Mouse (Mus musculus): Measurements from ENCODE around the gene Slc25a44.
A peak's percentile ranks its signal among the peaks of the same experiment; 100 is the strongest.

Gene Slc25a44

DNA sequence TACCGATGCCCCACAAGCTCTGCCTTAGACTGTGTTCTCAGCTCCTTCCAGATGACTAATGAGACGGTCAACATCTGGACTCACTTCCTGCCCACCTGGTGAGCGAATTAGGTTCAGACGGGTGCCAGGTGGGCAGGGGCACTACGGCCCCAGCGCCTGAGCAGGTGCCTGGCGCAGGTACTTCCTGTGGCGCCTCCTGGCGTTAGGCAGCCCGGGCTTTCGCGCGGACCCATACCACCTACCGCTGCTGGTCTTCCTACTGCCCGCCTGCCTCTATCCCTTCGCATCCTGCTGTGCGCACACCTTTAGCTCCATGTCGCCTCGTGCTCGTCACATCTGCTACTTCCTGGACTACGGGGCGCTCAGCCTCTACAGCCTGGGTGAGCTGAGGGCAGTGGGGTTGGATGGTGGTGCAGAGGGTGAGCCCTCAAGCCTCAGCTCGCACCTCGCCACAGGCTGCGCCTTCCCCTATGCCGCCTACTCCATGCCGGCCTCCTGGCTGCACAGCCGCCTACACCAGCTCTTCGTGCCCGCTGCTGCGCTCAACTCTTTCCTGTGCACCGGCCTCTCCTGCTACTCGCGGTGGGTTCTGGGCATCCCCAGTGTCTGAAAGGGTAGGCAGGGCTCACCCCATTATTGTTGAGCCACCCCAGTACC is 59.1 kb downstream of the Slc25a44 start:
- no peak for DNase-seq

DNA sequence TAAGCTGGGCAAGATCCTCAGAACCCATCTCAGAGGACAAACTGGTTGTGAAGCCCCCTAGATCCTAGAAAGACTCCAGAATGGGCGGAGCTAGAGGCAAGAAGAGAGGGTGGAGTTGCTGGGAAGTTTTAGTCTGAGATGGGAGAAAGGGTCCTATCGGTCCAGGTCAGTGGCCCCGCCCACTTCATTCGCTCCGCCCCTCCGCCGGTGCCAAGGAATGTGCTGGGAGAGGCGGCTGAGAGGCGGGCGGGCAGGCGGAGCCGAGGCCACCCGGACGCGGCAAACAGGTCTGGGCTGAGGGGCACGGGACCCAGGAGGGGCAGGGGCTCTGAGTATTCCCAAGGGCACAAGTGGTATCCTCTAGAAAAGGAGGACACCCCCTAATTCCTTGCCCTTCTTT is 60.6 kb downstream of the Slc25a44 start, which contains the start of gene Paqr6:
Gene Paqr6 (plus strand): TSS at position 248 of the 400 bp plus-strand sequence.
- DNase-seq: peak; percentile 67

DNA sequence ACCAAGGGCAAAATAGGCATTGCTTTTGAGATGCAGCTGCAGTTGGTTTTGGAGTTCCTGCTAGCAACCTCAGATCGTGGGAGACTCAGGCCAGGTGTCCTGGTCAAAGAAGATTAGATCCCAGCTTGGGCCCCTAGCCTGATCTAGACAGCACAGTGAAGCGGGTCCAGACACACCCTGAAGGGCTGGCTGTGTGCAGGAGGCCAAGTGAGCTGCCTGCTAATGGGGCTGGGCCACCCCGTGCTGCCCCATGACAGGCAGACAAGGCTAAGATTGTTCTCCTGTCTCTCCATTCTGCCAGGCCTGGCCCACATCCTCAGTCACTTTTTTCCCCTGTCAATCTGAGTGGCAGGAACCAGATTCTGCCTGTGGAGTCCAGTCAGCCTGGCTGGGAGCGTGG is 61.2 kb downstream of the Slc25a44 start:
- no peak for DNase-seq

DNA sequence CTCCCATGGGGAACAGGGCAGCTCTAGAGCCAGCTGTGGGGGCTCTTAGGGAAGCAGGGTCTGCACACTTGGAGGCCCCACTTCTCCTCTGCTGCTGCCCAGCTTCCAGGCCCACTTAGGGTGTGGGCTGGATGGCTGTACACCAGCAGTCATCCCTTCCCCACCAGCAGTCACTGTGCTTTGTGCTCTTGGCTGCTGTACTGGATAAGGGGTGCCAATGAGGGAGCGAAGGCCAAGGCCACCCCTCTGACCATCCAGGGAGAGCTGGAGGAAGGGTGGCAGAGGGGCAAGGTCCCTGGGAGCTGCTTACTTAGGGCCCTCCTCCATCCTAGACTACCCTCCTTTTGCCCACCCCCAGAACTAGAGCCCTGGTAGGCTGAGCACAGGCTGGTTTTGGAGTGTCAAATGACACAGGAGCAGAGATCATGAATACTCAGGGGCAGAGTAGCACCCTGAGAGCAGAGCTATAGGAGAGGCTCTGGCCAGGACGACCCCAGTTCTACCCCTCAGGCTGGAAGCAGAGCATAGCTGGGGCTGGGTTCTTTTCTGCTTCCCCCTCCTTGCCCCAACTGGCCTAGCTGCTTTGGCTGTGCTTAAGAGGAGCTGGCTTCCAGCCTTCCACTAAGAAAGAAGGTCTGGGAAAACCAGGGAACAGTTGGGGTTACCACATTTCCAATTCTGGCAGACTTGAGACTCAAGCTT is 63.2 kb downstream of the Slc25a44 start:
- DNase-seq: no peak

DNA sequence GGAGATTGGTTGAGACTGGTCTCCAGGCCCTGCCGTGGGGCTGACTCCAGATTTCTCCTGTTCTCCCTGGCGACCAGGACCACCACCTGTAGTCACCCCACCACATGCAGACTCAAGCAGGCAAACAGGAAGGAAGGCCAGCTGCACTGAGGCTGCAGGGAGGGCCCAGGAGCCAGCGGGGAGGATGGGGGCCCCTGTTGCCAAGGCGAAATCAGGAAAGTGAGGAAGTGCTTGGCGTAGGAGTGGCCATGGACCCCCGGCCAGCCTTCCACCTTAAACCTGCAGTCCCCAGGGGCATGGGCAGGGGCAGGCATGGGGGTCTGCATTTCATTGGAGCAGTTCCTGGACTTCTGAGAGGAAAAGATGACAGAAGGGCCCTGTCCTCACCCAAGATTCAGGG is 63.8 kb downstream of the Slc25a44 start:
- DNase-seq: no peak

Data from kidney, adult 11 months (tissue).